Mouse (Mus musculus) frontal cortex, postnatal 36 days (tissue): Measurements from ENCODE around the gene Usf3.
A peak's percentile ranks its signal among the peaks of the same experiment; 100 is the strongest.

ENCODE experiments used
- DNase-seq, 2 experiments: peaks; one replicate each; pipeline ENCODE4 v3.0.0; 2022; ENCODE audit warnings: low spot score in 2 of 2

Gene Usf3

GRCm38 (mm10) chr16:44173966-44174530 is 1.0 kb downstream of the Usf3 start:
- DNase-seq: no peak

DNA sequence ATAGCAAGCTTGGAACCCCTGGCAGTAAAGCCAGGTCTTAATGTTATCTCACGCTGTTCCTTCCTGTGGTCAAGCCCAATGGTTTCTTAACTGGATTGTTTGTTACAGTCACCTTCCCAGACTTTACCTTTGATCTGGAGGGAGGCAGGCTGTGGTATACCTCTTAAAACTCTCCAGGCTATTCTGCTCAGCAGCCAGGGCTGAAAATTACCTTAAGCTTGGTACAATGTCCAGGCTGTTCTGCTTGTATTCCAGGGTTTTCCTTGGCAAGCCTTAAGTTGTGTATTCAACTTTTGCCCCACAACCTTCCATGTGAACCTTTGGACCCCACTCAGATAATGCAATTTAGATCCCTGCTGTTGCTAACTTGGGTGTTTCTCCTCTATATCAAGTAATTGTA is 2.0 kb downstream of the Usf3 start:
- DNase-seq: no peak

DNA sequence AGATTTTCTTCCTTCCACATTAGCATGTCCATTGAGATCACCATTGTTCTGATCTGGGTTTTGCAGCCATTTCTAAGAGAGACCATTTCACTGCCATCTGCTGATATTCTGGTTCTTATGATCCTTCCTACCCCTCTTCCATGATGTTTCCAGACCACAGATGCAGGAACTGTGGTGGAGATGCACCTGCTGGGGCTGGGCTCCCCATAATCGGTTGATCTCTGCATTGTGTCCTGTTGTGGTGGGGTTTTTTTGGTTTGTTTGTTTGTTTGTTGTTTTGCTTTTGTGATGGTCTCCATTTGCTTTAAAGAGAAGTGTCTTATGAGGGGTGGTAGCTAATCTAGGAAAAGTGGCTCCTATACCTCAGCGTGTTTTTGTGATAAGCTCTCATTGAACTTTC is 3.5 kb downstream of the Usf3 start:
- no peak for DNase-seq

- DNase-seq: no peak
These were observed 5.5 kb downstream of the Usf3 start for GRCm38 (mm10) chr16:44178555-44178954.

GRCm38 (mm10) chr16:44182597-44182996 is 9.6 kb downstream of the Usf3 start:
- no peak for DNase-seq

DNA sequence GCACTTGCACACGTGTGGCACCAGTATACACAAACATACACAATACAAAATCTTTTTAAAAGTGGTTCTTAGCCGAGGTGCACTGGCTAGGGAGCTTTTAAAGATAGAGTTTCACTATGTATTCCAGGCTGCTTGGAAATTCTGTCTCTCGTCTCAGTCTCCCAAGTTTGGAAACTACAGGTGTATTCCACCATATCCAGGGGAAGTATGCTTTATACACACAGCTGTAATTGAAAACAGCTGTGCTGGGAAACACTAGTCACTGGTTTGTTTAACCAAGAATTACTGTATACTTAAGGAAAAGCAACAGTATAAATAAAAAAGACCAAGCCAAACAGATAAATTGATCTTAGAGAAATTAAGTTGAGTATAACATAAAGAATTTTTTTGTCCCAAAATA is 11.7 kb downstream of the Usf3 start:
- DNase-seq: no peak

GRCm38 (mm10) chr16:44187172-44187571 is 14.1 kb downstream of the Usf3 start:
- no peak for DNase-seq

DNA sequence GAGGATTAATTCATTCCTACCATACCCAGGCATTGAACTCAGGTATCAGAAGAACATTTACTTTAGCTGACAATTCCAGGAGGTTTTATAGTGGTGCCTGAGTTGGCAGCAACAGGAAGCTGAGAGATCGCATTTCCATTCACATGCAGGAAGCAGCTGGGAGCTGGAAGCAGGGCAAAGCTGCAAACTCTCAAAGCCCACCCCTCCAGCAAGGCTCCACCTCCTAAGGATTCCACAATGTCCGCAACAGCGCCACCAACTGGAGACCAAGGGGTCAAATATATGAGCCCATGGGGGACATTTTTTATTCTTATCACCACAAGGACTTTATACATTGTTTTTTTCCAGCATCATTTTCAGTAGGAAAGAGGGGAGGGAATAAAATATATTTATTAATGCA is 15.7 kb downstream of the Usf3 start:
- DNase-seq: no peak

GRCm38 (mm10) chr16:44190032-44190431 is 17.0 kb downstream of the Usf3 start:
- no peak for DNase-seq

- DNase-seq: no peak
These were observed 17.9 kb downstream of the Usf3 start for GRCm38 (mm10) chr16:44190968-44191367.

DNA sequence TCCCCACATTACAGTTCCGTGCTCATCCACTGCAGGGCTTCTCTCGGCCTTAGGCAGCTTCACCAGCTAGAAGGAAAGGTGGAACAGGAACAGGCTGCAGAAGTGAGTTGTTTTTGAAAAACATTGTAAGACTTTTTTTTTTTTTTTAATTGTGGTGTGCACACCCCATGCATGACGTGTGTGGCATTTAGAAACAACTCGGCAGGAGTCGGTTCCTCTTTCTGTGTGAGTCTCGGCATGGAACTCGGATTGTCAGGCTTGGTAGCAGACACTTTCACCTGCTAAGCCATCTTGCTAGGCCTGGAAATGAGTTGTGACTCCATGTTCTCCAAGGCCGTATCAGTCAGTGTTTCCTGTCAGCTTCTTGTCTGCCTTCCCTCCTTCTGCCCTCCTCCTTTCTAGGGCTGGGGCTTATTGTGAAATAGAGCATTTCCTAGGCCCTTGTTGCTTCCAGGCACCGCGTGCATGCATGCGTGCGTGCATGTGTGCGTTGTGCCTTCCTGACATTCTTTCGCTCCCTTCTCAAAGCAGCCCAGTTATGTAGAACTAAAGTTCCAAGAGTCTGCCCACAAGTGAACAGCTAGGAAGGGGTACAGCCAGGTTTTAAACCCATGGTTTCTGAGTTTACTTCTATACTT is 26.1 kb downstream of the Usf3 start:
- DNase-seq: no peak

GRCm38 (mm10) chr16:44200146-44200545 is 27.1 kb downstream of the Usf3 start:
- no peak for DNase-seq

- no peak for DNase-seq
These were observed 31.3 kb downstream of the Usf3 start for GRCm38 (mm10) chr16:44204331-44204730.

GRCm38 (mm10) chr16:44205973-44206372 is 32.9 kb downstream of the Usf3 start:
- DNase-seq: no peak

DNA sequence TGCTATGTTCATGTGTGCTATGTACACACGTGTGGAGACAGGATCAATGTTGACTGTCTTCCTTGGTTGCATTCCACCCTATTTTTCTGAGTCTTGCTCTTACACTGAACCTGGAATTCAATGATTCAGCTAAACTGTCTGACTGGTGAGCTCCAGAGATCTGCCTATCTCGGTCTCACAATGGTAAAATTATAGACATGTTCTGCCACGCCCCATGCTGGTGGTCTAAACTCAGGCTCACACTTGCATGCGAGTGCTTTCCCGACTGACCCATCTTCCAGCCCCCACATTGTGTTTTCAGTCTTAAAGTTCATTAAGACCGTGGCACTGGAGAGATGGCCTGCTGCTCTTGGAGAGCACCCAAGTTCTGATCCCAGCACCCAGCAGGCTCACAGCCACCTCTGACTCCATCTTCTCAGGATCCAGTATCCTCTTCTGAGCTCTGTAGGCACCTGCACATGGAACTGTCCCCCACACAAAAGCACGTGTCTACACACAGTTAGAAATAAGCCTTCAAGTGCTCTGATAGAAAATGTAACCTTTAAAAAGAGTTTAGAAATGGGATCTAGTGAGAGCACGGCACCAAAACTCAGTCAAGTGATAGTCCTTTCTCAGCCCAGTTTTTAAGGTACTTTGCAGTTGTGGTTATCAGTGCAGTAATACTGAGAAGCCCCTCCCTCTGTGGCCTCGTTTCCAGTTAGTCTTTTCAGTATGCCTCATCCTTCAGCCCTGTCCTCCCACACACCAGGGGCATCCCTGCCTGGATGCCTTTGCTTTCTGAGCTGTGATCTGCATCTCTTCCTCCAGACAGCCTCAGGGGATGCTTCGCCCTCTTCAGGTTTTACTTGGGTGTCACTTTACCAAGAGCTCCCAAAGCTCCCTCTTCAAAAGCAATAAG is 37.4 kb downstream of the Usf3 start:
- no peak for DNase-seq

DNA sequence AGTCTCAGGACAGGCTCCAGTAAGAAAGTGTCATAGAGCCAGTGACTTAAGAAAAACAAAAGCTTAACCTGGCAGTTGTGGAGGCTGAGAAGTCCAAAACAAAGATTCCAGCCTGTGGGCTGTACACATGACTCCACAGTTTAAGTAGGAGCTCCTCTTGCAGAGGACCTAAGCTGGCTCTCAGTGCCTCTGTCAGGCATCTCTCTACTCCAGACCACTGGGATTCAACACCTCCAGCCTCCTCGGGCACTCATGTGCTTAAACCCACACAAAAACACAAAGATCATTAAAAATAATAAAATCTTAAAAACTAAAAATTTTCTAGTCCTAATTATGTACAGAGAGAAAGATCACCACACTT is 38.0 kb downstream of the Usf3 start:
- no peak for DNase-seq

- no peak for DNase-seq
These were observed 39.7 kb downstream of the Usf3 start for GRCm38 (mm10) chr16:44212703-44213102.

DNA sequence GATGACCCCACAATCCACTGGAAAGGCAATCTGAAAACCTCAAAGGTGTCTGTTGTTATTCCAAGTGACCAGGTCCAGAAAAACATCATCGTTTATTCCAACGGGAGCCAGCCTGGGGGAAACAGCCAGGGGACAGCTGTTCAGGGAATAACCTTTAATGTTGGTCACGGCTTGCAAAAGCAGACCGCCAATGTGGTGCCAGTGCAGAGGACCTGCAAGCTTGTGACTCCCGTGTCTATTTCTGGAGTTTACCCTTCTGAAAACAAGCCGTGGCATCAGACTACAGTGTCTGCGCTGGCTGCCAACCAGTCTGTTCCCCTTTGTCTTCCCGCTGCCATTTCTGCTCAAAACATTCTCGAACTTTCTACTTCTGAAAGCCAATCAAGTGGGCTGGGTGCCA is 42.5 kb downstream of the Usf3 start:
- no peak for DNase-seq

GRCm38 (mm10) chr16:44216417-44216816 is 43.4 kb downstream of the Usf3 start:
- no peak for DNase-seq

GRCm38 (mm10) chr16:44221463-44221862 is 48.4 kb downstream of the Usf3 start:
- no peak for DNase-seq

DNA sequence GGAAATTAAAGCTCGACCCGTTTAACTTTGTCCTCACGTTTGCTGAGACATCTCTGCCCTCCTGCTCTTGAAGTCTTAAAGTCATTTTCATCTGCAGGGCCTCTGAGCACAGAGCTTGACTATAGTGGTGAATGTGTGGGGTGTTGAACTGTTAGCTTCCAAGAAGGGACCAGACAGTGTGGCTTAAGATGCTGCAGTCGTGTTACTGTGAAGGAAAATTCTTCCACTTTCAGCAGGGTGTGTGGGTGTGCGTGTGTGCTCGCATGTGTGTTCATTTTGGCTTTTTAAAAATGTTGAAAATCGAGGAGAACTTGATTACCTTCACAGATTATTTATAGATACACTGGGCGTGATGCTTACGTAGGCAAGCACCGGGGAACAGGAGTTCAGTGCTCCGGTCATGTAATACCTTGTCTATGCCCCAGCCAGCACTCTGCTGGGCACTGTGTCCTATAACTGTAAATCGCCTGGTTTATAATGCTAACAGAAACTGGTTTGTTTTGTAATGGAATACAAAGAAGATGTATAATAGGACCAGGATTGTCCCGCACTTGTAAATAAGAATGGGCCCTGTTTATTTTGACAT is 53.8 kb downstream of the Usf3 start:
- DNase-seq: peak in 1 of 2 experiments; percentile 29

GRCm38 (mm10) chr16:44233019-44233418 is 60.0 kb downstream of the Usf3 start:
- DNase-seq: no peak

DNA sequence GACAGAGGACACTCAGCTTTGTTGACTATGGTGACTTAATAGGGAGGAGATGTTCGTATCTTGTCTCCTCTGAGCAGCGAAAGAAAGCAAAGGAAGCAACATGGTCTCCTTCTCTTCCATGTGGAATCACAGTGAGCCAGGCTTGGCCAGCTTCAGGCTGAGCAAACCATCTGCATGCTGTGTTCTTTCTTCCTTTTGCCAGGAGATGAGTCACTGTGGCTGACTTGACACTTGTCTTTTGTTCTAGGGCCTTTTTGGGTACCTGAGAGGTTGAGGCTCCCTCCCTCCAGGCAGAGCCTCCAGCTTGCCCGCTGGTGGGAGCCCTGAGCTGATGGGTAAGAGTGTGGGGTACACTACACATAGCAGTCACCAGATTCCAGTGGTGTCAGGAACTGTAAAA is 64.8 kb downstream of the Usf3 start:
- DNase-seq: peak; percentile 31 to 53
